Mouse (Mus musculus): ENCODE measurements around the gene Neurl3.
A peak's percentile ranks its signal among the peaks of the same experiment; 100 is the strongest.

Neurl3 gene

DNA sequence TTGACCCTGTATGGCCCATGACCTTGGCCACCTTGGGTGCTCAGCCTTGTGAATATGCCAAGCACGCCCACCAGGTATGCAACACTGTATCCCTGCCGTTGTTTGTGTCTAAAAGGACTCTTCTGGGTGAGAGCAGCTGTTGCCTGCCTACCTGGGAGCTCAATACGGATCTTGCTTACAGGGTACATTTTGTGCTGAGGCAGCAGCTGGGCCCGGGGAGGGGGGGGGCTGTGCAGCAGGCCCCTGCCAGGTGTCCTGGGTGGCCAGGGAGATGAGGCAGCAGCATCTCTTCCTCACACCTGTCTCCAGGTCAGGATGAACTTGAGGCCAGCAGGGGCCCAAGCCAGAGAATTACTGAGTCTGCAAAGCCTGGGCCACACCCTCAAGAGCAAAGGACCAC is 23.6 kb upstream of the Neurl3 start:
- no peak for DNase-seq (ENCODE audit: low spot score)

- DNase-seq (ENCODE audit: low spot score): no peak
These were observed 22.1 kb upstream of the Neurl3 start for GRCm38 (mm10) chr1:36296466-36297149.

GRCm38 (mm10) chr1:36294402-36294801 is 19.9 kb upstream of the Neurl3 start:
- no peak for DNase-seq (ENCODE audit: low spot score)

- no peak for DNase-seq (ENCODE audit: low spot score)
These were observed 19.0 kb upstream of the Neurl3 start for GRCm38 (mm10) chr1:36293470-36293869.

DNA sequence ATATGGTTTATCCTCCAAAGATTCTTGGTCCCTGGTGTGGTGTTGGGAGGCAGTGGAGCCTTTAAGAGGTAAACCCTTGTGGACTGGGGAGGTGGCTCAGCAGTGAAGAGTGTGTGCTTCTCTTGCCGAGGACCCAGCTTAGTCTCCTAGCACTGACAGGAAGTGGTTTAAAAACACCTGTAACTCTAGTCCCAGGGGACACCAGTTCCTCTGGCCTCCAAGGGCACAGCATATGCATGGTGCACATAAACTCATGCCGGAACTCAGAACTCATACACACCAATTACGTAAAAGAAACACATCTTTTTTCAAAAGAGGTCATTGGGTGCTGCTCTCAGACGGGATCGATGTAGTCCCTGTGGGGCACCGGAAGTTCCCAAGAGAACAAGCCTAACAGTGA is 7.4 kb upstream of the Neurl3 start:
- DNase-seq (ENCODE audit: low spot score): no peak

- no peak for DNase-seq (ENCODE audit: low spot score)
These were observed 6.5 kb upstream of the Neurl3 start for GRCm38 (mm10) chr1:36280938-36281337.

GRCm38 (mm10) chr1:36279202-36279601 is 4.7 kb upstream of the Neurl3 start:
- DNase-seq (ENCODE audit: low spot score): no peak

- DNase-seq (ENCODE audit: low spot score): peak; percentile 35
These were observed 3.0 kb upstream of the Neurl3 start for GRCm38 (mm10) chr1:36277267-36278060.

GRCm38 (mm10) chr1:36275635-36276389 is 1.3 kb upstream of the Neurl3 start:
- no peak for DNase-seq (ENCODE audit: low spot score)

- DNase-seq (ENCODE audit: low spot score): no peak
These were observed 1.2 kb downstream of the Neurl3 start for GRCm38 (mm10) chr1:36273288-36273687.

DNA sequence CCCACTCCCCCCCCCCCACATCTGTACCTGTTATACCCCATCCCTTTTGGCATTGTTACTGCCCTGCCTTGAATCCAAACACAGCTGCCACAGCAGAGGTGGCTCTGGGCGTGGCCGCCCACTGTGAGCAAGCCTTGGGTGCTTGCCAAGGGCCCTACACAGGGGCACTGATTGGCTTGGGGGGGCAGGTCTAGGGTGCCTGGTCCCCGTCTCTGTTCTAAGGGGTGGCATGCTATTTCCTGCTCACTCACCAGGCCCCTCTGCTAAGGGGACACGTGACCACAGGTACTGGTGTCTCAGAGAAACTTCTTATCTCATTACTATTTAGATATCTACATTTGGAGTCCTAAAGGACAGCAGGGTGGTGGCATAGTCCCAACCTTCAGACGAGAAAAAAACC is 1.9 kb downstream of the Neurl3 start:
- DNase-seq (ENCODE audit: low spot score): no peak

DNA sequence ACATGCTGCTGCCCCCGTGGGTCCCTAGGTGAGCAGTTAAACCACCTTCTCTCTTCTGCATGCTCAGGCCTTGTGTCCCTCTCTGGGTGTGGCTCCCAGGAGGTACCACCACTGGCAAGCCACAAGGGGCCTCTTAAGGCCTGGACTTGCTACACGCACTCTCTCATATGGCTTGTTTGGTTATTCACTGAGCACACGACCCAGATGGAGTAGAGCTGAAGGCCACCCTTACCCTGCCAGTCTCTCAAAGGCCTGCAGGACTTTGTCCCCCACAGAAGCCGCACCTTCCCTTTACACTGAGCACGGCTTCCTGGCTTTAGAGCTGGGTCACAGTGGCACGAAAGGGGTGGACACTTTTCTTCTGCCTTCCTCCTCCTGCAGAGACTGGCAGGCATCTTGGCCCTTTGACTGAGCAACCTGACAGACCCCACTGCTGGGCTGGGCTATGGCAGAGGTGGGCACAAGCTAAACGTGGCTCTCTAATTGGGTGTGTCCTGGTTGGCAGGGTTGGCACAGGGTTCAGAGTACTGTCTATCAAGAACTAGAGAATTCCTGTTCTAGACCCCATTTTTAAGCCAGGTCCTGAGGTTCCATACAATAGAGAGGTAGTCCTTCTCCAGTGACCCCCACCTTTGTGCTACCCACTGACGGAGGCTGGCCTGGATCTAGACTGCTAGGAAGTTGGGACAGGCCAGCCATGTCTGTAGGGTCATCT is 2.8 kb downstream of the Neurl3 start:
- DNase-seq (ENCODE audit: low spot score): no peak

DNA sequence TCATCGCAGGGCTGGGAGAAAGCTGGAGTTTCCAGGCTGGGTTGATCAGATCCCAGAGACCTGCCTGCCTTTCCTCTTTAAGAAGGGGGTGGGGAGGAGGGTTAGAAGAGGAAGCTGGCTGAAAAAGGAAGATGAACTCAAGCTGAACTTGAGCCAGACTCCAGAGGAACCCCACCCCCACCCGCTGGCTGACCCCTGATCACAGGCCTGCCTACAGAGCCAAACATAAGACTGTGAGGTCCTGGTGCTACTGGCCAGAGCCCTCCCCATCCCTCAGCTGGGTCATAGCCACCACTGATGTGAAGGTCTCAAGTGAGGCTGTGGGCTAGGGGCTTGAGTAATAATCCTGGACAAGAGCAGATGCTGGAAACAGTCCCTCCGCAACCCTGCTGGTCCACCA is 3.8 kb downstream of the Neurl3 start:
- no peak for DNase-seq (ENCODE audit: low spot score)

DNA sequence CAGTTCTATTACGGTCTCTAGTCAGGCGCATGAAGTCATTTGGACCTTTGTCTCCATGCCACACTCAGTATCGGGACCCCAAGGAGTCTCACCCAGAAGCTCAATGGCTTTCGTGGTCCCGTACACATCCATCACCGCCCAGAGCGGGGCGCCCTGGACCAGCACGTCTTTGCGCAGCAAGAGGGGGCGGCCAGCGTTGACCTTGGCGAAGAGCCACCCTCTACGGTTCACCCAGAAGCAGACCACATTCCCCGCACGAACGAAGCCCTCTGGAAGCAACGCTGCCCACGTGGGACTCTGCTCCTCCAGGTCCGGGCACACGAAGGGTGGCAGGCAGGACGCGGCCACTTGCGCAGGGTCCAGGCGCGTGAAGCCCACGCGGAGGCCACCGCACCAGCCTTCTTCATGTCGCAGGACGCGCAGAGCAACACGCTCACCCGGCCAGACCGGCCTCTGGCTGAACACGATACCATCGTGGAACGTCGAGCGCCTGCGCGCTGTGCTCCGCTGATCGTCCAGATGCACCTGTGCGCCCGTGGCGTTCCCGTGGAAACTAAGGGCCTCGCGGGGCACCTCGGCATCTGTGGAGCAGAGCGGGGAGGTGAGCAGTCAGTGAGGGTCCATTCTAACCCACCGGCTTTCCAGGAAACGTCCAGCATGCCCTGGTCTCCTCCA is 5.2 kb downstream of the Neurl3 start:
- DNase-seq (ENCODE audit: low spot score): no peak

- no peak for DNase-seq (ENCODE audit: low spot score)
These were observed 6.9 kb downstream of the Neurl3 start for GRCm38 (mm10) chr1:36267595-36267994.

GRCm38 (mm10) chr1:36266293-36266692 is 8.2 kb downstream of the Neurl3 start:
- no peak for DNase-seq (ENCODE audit: low spot score)

GRCm38 (mm10) chr1:36263833-36264488 is 10.5 kb downstream of the Neurl3 start:
- DNase-seq (ENCODE audit: low spot score): no peak

GRCm38 (mm10) chr1:36261708-36262504 is 12.6 kb downstream of the Neurl3 start:
- DNase-seq (ENCODE audit: low spot score): no peak

GRCm38 (mm10) chr1:36260418-36260817 is 14.1 kb downstream of the Neurl3 start:
- DNase-seq (ENCODE audit: low spot score): no peak

GRCm38 (mm10) chr1:36259281-36259680 is 15.2 kb downstream of the Neurl3 start:
- no peak for DNase-seq (ENCODE audit: low spot score)
